In the genomic region with DNA sequence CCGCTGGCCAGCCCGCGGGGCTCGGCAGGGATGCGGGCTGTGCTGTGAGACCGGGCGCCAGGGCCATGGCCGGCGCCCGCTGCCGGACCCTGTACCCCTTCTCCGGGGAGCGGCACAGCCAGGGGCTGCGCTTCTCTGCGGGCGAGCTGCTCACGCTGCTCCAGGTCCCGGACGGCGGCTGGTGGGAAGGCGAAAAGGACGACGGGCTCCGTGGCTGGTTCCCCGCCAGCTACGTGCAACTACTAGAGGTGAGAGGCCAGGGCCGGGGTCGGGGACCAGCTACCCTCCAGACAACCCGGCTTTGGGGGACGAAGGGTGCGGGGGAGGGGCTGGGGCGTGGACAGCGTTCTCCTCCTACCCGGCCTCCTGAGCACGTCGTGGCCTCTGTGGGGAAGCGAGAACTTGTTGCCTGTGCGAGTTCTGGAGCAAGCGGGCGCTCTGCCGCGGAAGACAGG, we compare ENCODE assay signal across 8 mouse cellular contexts. TPM values are rescaled to one million over a fixed set of nuclear protein-coding genes. Genes with fewer than 3 reads are reported as not detected.
DNase-seq lines count a peak whose midpoint lies in the region; ATAC-seq and TF ChIP-seq lines count a peak whose summit lies in the region.

No protein-coding gene starts in this region.

- peak overlapping the region; percentile 80 for H3K4me3 ChIP-seq in bone marrow macrophage, adult 2 months (ENCODE audit: insufficient read depth, low read length)
- peak overlapping the region; percentile 73 for H3K4me3 ChIP-seq in kidney, embryonic 16.5 days (ENCODE audit: low read length)
- H3K4me3 ChIP-seq in stomach, embryonic 15.5 days (replicated peaks) = peak overlapping the region; percentile 74

- H3K9ac ChIP-seq in kidney, embryonic 16.5 days (replicated peaks; ENCODE audit: low read length) = peak overlapping the region; percentile 84
- peak overlapping the region; percentile 65 for H3K9ac ChIP-seq in stomach, embryonic 15.5 days

- no peaks in the 10 kb centered on the region for H3K9me3 ChIP-seq in kidney, embryonic 16.5 days (ENCODE audit: low read length)
- no peaks in the 10 kb centered on the region for H3K9me3 ChIP-seq in stomach, embryonic 15.5 days

- peak; percentile 23 for ATAC-seq in granulocyte monocyte progenitor cell, adult 5-6 weeks (replicated peaks; ENCODE audit: poor library complexity, severe bottlenecking)
- peak; percentile 62 for ATAC-seq in kidney, embryonic 16.5 days (ENCODE audit: low FRiP score, low TSS enrichment)
- ATAC-seq in stomach, embryonic 15.5 days (ENCODE audit: insufficient read depth, low FRiP score, low read depth) = 0 out of 2 replicates have a peak, but pooled peaks have one; percentile 33

- no peak overlapping the region for H3K27ac ChIP-seq in bone marrow macrophage, adult 2 months (ENCODE audit: insufficient read depth, low read depth, low read length)
- H3K27ac ChIP-seq in kidney, embryonic 16.5 days (ENCODE audit: low read length) = peak overlapping the region; percentile 45; the same call in 1 of the 2 replicates
- H3K27ac ChIP-seq in stomach, embryonic 15.5 days = peak overlapping the region; percentile 35; the same call in 1 of the 2 replicates

- WGBS in kidney, embryonic 16.5 days = under 1% methylated on average over 41 of the region's 42 CpGs
- under 1% methylated on average over 42 of the region's 42 CpGs for WGBS in stomach, embryonic 15.5 days

- H3K4me2 ChIP-seq in kidney, embryonic 16.5 days (replicated peaks; ENCODE audit: low read depth, low read length) = peak overlapping the region; percentile 97
- H3K4me2 ChIP-seq in stomach, embryonic 15.5 days = peak overlapping the region; percentile 97

- no peak for TF ChIP-seq POLR2A in bone marrow macrophage, adult 2 months (IDR thresholded peaks at IDR 0.05; ENCODE audit: borderline replicate concordance, low read depth, low read length)

- H3K4me1 ChIP-seq in bone marrow macrophage, adult 2 months (ENCODE audit: control insufficient read depth, insufficient read depth, low read length) = peaks cover 53% of the 10 kb centered on the region
- peaks cover 9% of the 10 kb centered on the region for H3K4me1 ChIP-seq in kidney, embryonic 16.5 days (ENCODE audit: insufficient read depth, low read length)
- H3K4me1 ChIP-seq in stomach, embryonic 15.5 days = 0 out of 2 replicates have a peak, but pooled peaks cover 10% of the 10 kb centered on the region

- DNase-seq in kidney, adult 18-20 months = peak; percentile 34
- no peak for DNase-seq in kidney, adult 11 months
- DNase-seq in lung, postnatal 36 days = peak; percentile 20
- no peak for DNase-seq in spleen, adult 18-20 months

- H3K36me3 ChIP-seq in kidney, embryonic 16.5 days (ENCODE audit: insufficient read depth, low read length) = no peaks in the 10 kb centered on the region
- H3K36me3 ChIP-seq in stomach, embryonic 15.5 days = no peaks in the 10 kb centered on the region

- H3K27me3 ChIP-seq in kidney, embryonic 16.5 days (ENCODE audit: insufficient read depth, low read length) = no peaks in the 10 kb centered on the region
- H3K27me3 ChIP-seq in stomach, embryonic 15.5 days (replicated peaks) = 0 out of 2 replicates have a peak, but pooled peaks cover 12% of the 10 kb centered on the region

- TF ChIP-seq CTCF in bone marrow macrophage, adult 2 months (IDR thresholded peaks at IDR 0.05; ENCODE audit: low read depth, low read length) = no peak

RNA-seq across cellular contexts. Expression of gene Gas7, which starts 0.3 kb away (rescaled TPM):
- 315 and 355 TPM in 2 replicates for polyA plus RNA-seq in bone marrow macrophage, adult 2 months (2012; ENCODE audit: insufficient read depth, insufficient read length, missing spikeins)
- 17.3 and 18.8 TPM in 2 replicates for total RNA-seq in granulocyte monocyte progenitor cell, adult 5-6 weeks (2014; fragmentation: Nextera tagmentation)
- 10.1 and 12.3 TPM in 2 replicates for total RNA-seq in granulocyte monocyte progenitor cell, adult 5-6 weeks (2017)
- 11.2 and 12.3 TPM in 2 replicates for polyA plus RNA-seq in kidney, embryonic 16.5 days (2015; fragmentation: Nextera tagmentation; extraction: Ambion mirVana)
- polyA plus RNA-seq in stomach, embryonic 15.5 days (2015; fragmentation: Nextera tagmentation; extraction: Ambion mirVana) = 14.9 and 15.5 TPM in 2 replicates

Comparison
In these comparisons a context has a peak if more than half of its experiments do, and no peak if none do; other contexts are left out.
1. DNase-seq: peak in kidney, adult 18-20 months (single experiment) and lung, postnatal 36 days (single experiment); none in kidney, adult 11 months (single experiment) and spleen, adult 18-20 months (0 of 2).
2. RNA of gene Gas7, which starts 0.3 kb away (polyA plus RNA-seq): 315 to 355 TPM in bone marrow macrophage, adult 2 months; 14.9 to 15.5 TPM in stomach, embryonic 15.5 days and 11.2 to 12.3 TPM in kidney, embryonic 16.5 days; every median in the first group is over 10 times any median in the second.
3. Peak in every context shown above with its lines, with median percentiles within 50 percentile points of each other: H3K4me3 ChIP-seq and ATAC-seq.